Mouse (Mus musculus): ENCODE data around the gene Tex46. TPM values are rescaled to one million over a fixed set of nuclear protein-coding genes. Genes with fewer than 3 reads are reported as not detected.

Tex46 gene
- polyA plus RNA-seq (2012; ENCODE audit: insufficient read depth, insufficient read length, low replicate concordance, missing spikeins): not detected in 2 replicates

DNA sequence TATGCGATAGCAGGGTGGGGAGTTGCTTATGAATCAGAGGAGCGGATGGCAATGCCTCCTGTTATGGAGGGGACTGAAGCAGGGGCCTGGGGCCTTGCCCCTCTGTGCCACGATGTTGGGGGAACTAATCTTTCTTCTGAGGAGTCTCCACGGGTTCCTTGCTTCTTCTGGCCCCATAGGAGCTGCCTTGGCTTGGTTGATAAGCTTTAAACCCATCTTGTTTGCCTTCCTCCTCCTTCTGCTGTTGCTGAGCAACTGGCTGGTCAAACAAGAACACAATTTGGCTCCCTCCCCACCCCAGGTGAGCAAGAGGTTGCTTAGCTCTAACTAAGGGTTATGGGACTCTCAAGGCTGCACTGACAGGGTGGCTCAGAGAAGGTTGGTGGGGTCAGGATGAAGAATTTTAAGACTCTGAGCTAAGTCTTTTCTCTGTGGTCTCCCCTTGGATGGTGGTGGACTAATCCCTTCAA lies at the start of gene Tex46:
TSS of gene Tex46 (plus strand) at position 51 of the 470 bp plus-strand sequence.
- TF ChIP-seq CTCF (IDR thresholded peaks at IDR 0.05; ENCODE audit: insufficient read depth, low read depth, low read length): no peak
- TF ChIP-seq POLR2A (IDR thresholded peaks at IDR 0.05; ENCODE audit: insufficient read depth, low read depth, low read length): no peak
- Histone ChIP-seq H3K4me1 (ENCODE audit: control insufficient read depth, insufficient read depth, low read length) (peaks cover 3% of the 10 kb centered on the region; the same call in 1 of the 2 replicates), H3K27ac (ENCODE audit: insufficient read depth, low read depth, low read length) (no peak within 1 kb of the TSS), H3K4me3 (ENCODE audit: insufficient read depth, low read depth, low read length) (no peak within 1 kb of the TSS)
- 77% methylated on average over 4 of the region's 4 CpGs for WGBS

DNA sequence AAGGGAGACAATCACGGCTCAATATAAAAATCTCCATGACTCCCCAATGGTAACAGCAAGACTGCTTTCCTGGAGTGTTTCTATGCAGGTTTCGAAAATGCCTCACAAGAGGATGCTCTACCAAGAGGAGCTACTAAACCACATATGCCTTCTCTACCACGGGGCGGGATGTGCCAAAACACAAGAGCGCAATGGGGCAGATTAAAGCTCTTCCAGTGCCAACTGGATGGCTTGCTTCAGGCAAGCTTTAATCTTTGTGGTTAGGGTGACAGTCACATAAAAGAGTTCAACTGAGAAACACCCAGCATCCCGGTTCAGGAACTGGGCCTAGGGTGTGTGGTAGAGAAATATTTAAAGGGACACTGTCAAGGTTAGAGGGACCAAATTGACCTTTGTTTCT lies 47.5 kb upstream of the Tex46 start:
- peaks cover 8% of the 10 kb centered on the region; the same call in 1 of the 2 replicates for H3K4me1 ChIP-seq (ENCODE audit: control insufficient read depth, insufficient read depth, low read length)
- 42% methylated on average over 6 of the region's 6 CpGs for WGBS
- H3K27ac ChIP-seq (ENCODE audit: insufficient read depth, low read depth, low read length): no peak overlapping the region
- H3K4me3 ChIP-seq (ENCODE audit: insufficient read depth, low read depth, low read length): no peak overlapping the region
- no peak for TF ChIP-seq POLR2A (IDR thresholded peaks at IDR 0.05; ENCODE audit: insufficient read depth, low read depth, low read length)
- no peak for TF ChIP-seq CTCF (IDR thresholded peaks at IDR 0.05; ENCODE audit: insufficient read depth, low read depth, low read length)

- TF ChIP-seq POLR2A (IDR thresholded peaks at IDR 0.05; ENCODE audit: insufficient read depth, low read depth, low read length) (no peak), CTCF (IDR thresholded peaks at IDR 0.05; ENCODE audit: insufficient read depth, low read depth, low read length) (no peak)
- Histone ChIP-seq H3K27ac (ENCODE audit: insufficient read depth, low read depth, low read length) (no peak overlapping the region), H3K4me1 (ENCODE audit: control insufficient read depth, insufficient read depth, low read length) (peaks cover 8% of the 10 kb centered on the region; the same call in 1 of the 2 replicates), H3K4me3 (ENCODE audit: insufficient read depth, low read depth, low read length) (no peak overlapping the region)
- 61% methylated on average over 3 of the region's 3 CpGs for WGBS
Measured at GRCm38 (mm10) chr4:136568629-136569028, 41.6 kb upstream of the Tex46 start.

- Histone ChIP-seq H3K4me3 (ENCODE audit: insufficient read depth, low read depth, low read length) (no peak overlapping the region), H3K27ac (ENCODE audit: insufficient read depth, low read depth, low read length) (no peak overlapping the region), H3K4me1 (ENCODE audit: control insufficient read depth, insufficient read depth, low read length) (peaks cover 8% of the 10 kb centered on the region; the same call in 1 of the 2 replicates)
- no peak for TF ChIP-seq POLR2A (IDR thresholded peaks at IDR 0.05; ENCODE audit: insufficient read depth, low read depth, low read length)
- no peak for TF ChIP-seq CTCF (IDR thresholded peaks at IDR 0.05; ENCODE audit: insufficient read depth, low read depth, low read length)
Measured at GRCm38 (mm10) chr4:136569998-136570397, 40.2 kb upstream of the Tex46 start.

GRCm38 (mm10) chr4:136581885-136582284 lies 28.4 kb upstream of the Tex46 start:
- 93% methylated on average over 3 of the region's 3 CpGs for WGBS
- H3K27ac ChIP-seq (ENCODE audit: insufficient read depth, low read depth, low read length): no peak overlapping the region
- no peak overlapping the region for H3K4me3 ChIP-seq (ENCODE audit: insufficient read depth, low read depth, low read length)
- TF ChIP-seq POLR2A (IDR thresholded peaks at IDR 0.05; ENCODE audit: insufficient read depth, low read depth, low read length) (no peak), CTCF (IDR thresholded peaks at IDR 0.05; ENCODE audit: insufficient read depth, low read depth, low read length) (no peak)
- peaks cover 9% of the 10 kb centered on the region for H3K4me1 ChIP-seq (ENCODE audit: control insufficient read depth, insufficient read depth, low read length)

DNA sequence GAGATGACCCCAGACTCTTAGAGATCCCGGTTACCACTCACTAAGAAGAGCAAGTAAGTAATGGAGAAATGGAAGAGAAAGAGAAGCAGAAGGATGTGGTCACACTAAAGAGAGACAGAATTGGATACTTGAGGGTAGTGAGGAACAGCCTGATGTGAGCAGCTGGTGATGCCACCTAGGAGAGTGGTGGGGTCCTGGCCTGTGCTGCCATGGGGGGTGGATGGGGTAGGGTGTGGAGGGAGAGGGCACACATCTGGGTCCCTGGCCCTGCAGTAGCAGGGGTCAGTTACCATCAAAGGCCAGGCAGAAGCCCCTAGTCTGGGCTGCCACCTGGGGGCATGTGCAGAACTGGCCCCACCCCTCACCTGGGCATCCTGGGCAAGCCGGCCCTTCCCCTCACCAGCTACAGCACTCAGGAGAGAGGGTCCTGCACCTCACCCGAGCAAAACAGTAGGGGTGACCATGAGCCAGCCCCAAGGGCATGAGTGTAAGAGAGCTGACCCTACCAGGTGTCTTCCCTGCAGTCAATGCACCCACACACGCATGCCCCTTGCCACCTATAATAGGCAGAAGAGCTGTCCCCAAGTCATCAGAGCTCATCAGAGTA lies 22.9 kb upstream of the Tex46 start:
- TF ChIP-seq CTCF (IDR thresholded peaks at IDR 0.05; ENCODE audit: insufficient read depth, low read depth, low read length) (no peak), POLR2A (IDR thresholded peaks at IDR 0.05; ENCODE audit: insufficient read depth, low read depth, low read length) (no peak)

GRCm38 (mm10) chr4:136588003-136588402 lies 22.2 kb upstream of the Tex46 start:
- Histone ChIP-seq H3K4me1 (ENCODE audit: control insufficient read depth, insufficient read depth, low read length) (peaks cover 15% of the 10 kb centered on the region), H3K4me3 (ENCODE audit: insufficient read depth, low read depth, low read length) (no peak overlapping the region), H3K27ac (ENCODE audit: insufficient read depth, low read depth, low read length) (no peak overlapping the region)
- TF ChIP-seq CTCF (IDR thresholded peaks at IDR 0.05; ENCODE audit: insufficient read depth, low read depth, low read length): no peak
- no peak for TF ChIP-seq POLR2A (IDR thresholded peaks at IDR 0.05; ENCODE audit: insufficient read depth, low read depth, low read length)
- WGBS: 83% methylated on average over 4 of the region's 4 CpGs

More for the DNA sequence above, 22.9 kb upstream of the Tex46 start:
- Histone ChIP-seq H3K4me1 (ENCODE audit: control insufficient read depth, insufficient read depth, low read length) (peaks cover 15% of the 10 kb centered on the region), H3K27ac (ENCODE audit: insufficient read depth, low read depth, low read length) (no peak overlapping the region), H3K4me3 (ENCODE audit: insufficient read depth, low read depth, low read length) (no peak overlapping the region)
- 89% methylated on average over 4 of the region's 4 CpGs for WGBS

DNA sequence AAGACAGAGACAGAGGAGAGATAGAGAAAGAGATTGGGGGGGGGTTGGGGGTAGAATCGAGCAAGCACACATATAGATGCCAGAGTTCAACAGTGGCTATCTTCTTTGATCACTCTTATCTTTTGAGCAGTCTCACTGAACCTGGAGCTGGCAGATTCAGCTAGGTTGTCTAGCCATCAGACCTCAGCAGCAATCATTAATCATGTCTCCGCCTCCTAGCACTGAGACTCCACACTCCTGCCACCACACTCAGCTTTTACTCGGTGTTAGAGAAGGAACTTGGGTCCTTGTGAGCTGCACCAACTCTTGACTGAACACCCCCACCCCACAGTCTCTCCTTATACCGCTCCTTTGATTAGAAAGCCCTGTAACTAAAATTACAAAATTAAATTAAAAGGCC lies 18.1 kb upstream of the Tex46 start:
- WGBS: 59% methylated on average over 4 of the region's 4 CpGs
- peaks cover 11% of the 10 kb centered on the region for H3K4me1 ChIP-seq (ENCODE audit: control insufficient read depth, insufficient read depth, low read length)
- no peak overlapping the region for H3K27ac ChIP-seq (ENCODE audit: insufficient read depth, low read depth, low read length)
- H3K4me3 ChIP-seq (ENCODE audit: insufficient read depth, low read depth, low read length): no peak overlapping the region
- no peak for TF ChIP-seq CTCF (IDR thresholded peaks at IDR 0.05; ENCODE audit: insufficient read depth, low read depth, low read length)
- no peak for TF ChIP-seq POLR2A (IDR thresholded peaks at IDR 0.05; ENCODE audit: insufficient read depth, low read depth, low read length)

GRCm38 (mm10) chr4:136594006-136594405 lies 16.2 kb upstream of the Tex46 start:
- 88% methylated on average over 2 of the region's 2 CpGs for WGBS
- Histone ChIP-seq H3K4me3 (ENCODE audit: insufficient read depth, low read depth, low read length) (no peak overlapping the region), H3K27ac (ENCODE audit: insufficient read depth, low read depth, low read length) (no peak overlapping the region), H3K4me1 (ENCODE audit: control insufficient read depth, insufficient read depth, low read length) (peaks cover 7% of the 10 kb centered on the region)
- TF ChIP-seq POLR2A (IDR thresholded peaks at IDR 0.05; ENCODE audit: insufficient read depth, low read depth, low read length) (no peak), CTCF (IDR thresholded peaks at IDR 0.05; ENCODE audit: insufficient read depth, low read depth, low read length) (no peak)

Data from olfactory bulb, adult 2 months (tissue).